Mouse (Mus musculus) hindbrain, embryonic 14.5 days (tissue): ENCODE measurements around the gene Itpr1. TPM values are rescaled to one million over a fixed set of nuclear protein-coding genes. Genes with fewer than 3 reads are reported as not detected.

Experiments
- ATAC-seq: fragments of 200-750 bp; cut with Nextera tagmentation; 2 replicates; pipeline ENCODE4 v1.8.0; 2017; ENCODE audit warnings: moderate number of reproducible peaks, mild to moderate bottlenecking, moderate TSS enrichment, moderate library complexity; ENCODE audit not compliant: low FRiP score
- DNase-seq: peaks from one replicate; pipeline ENCODE4 v3.0.0-alpha.2; 2015; ENCODE audit warnings: low spot score
- H3K27ac ChIP-seq: fragments of 300-500 bp; sonication (generic); 2 replicates; pipeline ENCODE4 v1.5.1; 2014; ENCODE audit warnings: mild to moderate bottlenecking, moderate library complexity
- H3K27me3 ChIP-seq: fragments of 300-500 bp; sonication (generic); 2 replicates; pipeline ENCODE4 v1.6.1; 2014; ENCODE audit warnings: mild to moderate bottlenecking, low read length, mixed read lengths; ENCODE audit not compliant: control insufficient read depth, insufficient read depth
- H3K36me3 ChIP-seq: fragments of 300-500 bp; sonication (generic); replicated peaks from 2 replicates; pipeline ENCODE4 v1.6.1; 2014; ENCODE audit not compliant: control insufficient read depth, insufficient read depth
- H3K4me1 ChIP-seq: fragments of 300-500 bp; sonication (generic); replicated peaks from 2 replicates; pipeline ENCODE4 v1.6.1; 2014; ENCODE audit warnings: antibody characterized with exemption, low read length, mixed read lengths; ENCODE audit not compliant: control insufficient read depth, insufficient read depth
- H3K4me2 ChIP-seq: fragments of 300-500 bp; sonication (generic); replicated peaks from 2 replicates; pipeline ENCODE4 v1.6.1; 2014; ENCODE audit warnings: mild to moderate bottlenecking, moderate library complexity
- H3K4me3 ChIP-seq: fragments of 300-500 bp; sonication (generic); replicated peaks from 2 replicates; pipeline ENCODE4 v1.5.1; 2014; ENCODE audit warnings: mild to moderate bottlenecking, low read length
- H3K9ac ChIP-seq: fragments of 300-500 bp; sonication (generic); 2 replicates; pipeline ENCODE4 v1.6.1; 2014
- H3K9me3 ChIP-seq: fragments of 300-500 bp; sonication (generic); 2 replicates; pipeline ENCODE4 v1.6.1; 2016; ENCODE audit warnings: low read length; ENCODE audit not compliant: control insufficient read depth
- WGBS: fragments of 180-500 bp; shearing (Covaris S2); extraction: QIAGEN DNeasy Blood & Tissue Kit; methylation state at CpG from one replicate; pipeline ENCODE4 v1.1.7; 2014; 5-methylcytosine and 5-hydroxymethylcytosine counted together
- polyA plus RNA-seq: library from polyadenylated mRNA; unstranded; fragments of >200 nt; fragmentation: Nextera tagmentation; extraction: Ambion mirVana; gene quantifications from 2 replicates; pipeline ENCODE4 v1.2.1, GENCODE M21; 2014

Itpr1 gene
- polyA plus RNA-seq, 1 experiment from 2014 or later = 6.5 TPM

GRCm38 (mm10) chr6:108206914-108207566 lies 5.9 kb upstream of the Itpr1 start:
- no peak overlapping the region for H3K9ac ChIP-seq
- H3K27ac ChIP-seq = no peak overlapping the region
- H3K4me3 ChIP-seq = no peak overlapping the region
- no peaks in the 10 kb centered on the region for H3K9me3 ChIP-seq
- DNase-seq = no peak
- H3K4me2 ChIP-seq = no peak overlapping the region
- WGBS = 88% methylated on average over 5 of the region's 5 CpGs
- H3K27me3 ChIP-seq = 0 out of 2 replicates have a peak, but pooled peaks cover 3% of the 10 kb centered on the region
- no peaks in the 10 kb centered on the region for H3K36me3 ChIP-seq
- H3K4me1 ChIP-seq = no peaks in the 10 kb centered on the region
- ATAC-seq = no peak

- peak overlapping the region; percentile 89 for H3K4me2 ChIP-seq
- peak overlapping the region; percentile 57 for H3K4me3 ChIP-seq
- ATAC-seq = no peak
- peaks cover 3% of the 10 kb centered on the region; the same call in 1 of the 2 replicates for H3K27me3 ChIP-seq
- WGBS = 7% methylated on average over 36 of the region's 36 CpGs
- H3K27ac ChIP-seq = no peak overlapping the region
- H3K9me3 ChIP-seq = no peaks in the 10 kb centered on the region
- peak; percentile 45 for DNase-seq
- H3K4me1 ChIP-seq = peaks cover 9% of the 10 kb centered on the region
- H3K9ac ChIP-seq = peak overlapping the region; percentile 52
- no peaks in the 10 kb centered on the region for H3K36me3 ChIP-seq
Observed at GRCm38 (mm10) chr6:108211896-108212880, 708 bp upstream of the Itpr1 start.

GRCm38 (mm10) chr6:108213481-108214293 lies 791 bp downstream of the Itpr1 start:
- H3K4me1 ChIP-seq = peaks cover 9% of the 10 kb centered on the region
- H3K9me3 ChIP-seq = no peaks in the 10 kb centered on the region
- peak overlapping the region; percentile 89 for H3K4me2 ChIP-seq
- H3K27me3 ChIP-seq = peaks cover 3% of the 10 kb centered on the region; the same call in 1 of the 2 replicates
- DNase-seq (no peak), ATAC-seq (no peak; the same call in 1 of the 2 replicates)
- no peak overlapping the region for H3K27ac ChIP-seq
- WGBS = under 1% methylated on average over 28 of the region's 29 CpGs
- peak overlapping the region; percentile 53 for H3K9ac ChIP-seq
- H3K4me3 ChIP-seq = peak overlapping the region; percentile 57
- H3K36me3 ChIP-seq = no peaks in the 10 kb centered on the region

GRCm38 (mm10) chr6:108214294-108214925 lies 1.5 kb downstream of the Itpr1 start:
- Histone ChIP-seq H3K4me1 (peaks cover 9% of the 10 kb centered on the region), H3K36me3 (no peaks in the 10 kb centered on the region), H3K4me2 (peak overlapping the region; percentile 89), H3K27ac (no peak overlapping the region), H3K27me3 (peaks cover 3% of the 10 kb centered on the region; the same call in 1 of the 2 replicates), H3K4me3 (peak overlapping the region; percentile 57), H3K9me3 (no peaks in the 10 kb centered on the region), H3K9ac (peak overlapping the region; percentile 53; the same call in 1 of the 2 replicates)
- WGBS = 12% methylated on average over 10 of the region's 10 CpGs
- ATAC-seq = no peak
- DNase-seq = no peak

GRCm38 (mm10) chr6:108216091-108216490 lies 3.2 kb downstream of the Itpr1 start:
- WGBS = 85% methylated on average over 5 of the region's 5 CpGs
- Histone ChIP-seq H3K4me2 (no peak overlapping the region), H3K36me3 (no peaks in the 10 kb centered on the region), H3K27me3 (peaks cover 3% of the 10 kb centered on the region; the same call in 1 of the 2 replicates), H3K4me1 (peaks cover 9% of the 10 kb centered on the region), H3K4me3 (no peak overlapping the region), H3K9ac (no peak overlapping the region), H3K27ac (no peak overlapping the region), H3K9me3 (no peaks in the 10 kb centered on the region)
- DNase-seq = no peak
- ATAC-seq = no peak

- DNase-seq (no peak), ATAC-seq (no peak)
- Histone ChIP-seq H3K36me3 (no peaks in the 10 kb centered on the region), H3K4me1 (peaks cover 9% of the 10 kb centered on the region), H3K9me3 (no peaks in the 10 kb centered on the region), H3K9ac (no peak overlapping the region), H3K27me3 (peaks cover under 1% of the 10 kb centered on the region; the same call in 1 of the 2 replicates), H3K4me3 (no peak overlapping the region), H3K4me2 (no peak overlapping the region), H3K27ac (no peak overlapping the region)
- WGBS = 93% methylated on average over 8 of the region's 8 CpGs
Observed at GRCm38 (mm10) chr6:108216832-108217231, 3.9 kb downstream of the Itpr1 start.

GRCm38 (mm10) chr6:108217987-108218386 lies 5.1 kb downstream of the Itpr1 start:
- DNase-seq (no peak), ATAC-seq (no peak)
- Histone ChIP-seq H3K9me3 (no peaks in the 10 kb centered on the region), H3K4me1 (peaks cover 9% of the 10 kb centered on the region), H3K9ac (no peak overlapping the region), H3K4me3 (no peak overlapping the region), H3K27me3 (no peaks in the 10 kb centered on the region; the same call in 1 of the 2 replicates), H3K4me2 (no peak overlapping the region), H3K27ac (no peak overlapping the region), H3K36me3 (no peaks in the 10 kb centered on the region)
- WGBS = 93% methylated on average over 3 of the region's 3 CpGs

- Histone ChIP-seq H3K4me3 (no peak overlapping the region), H3K27me3 (no peaks in the 10 kb centered on the region), H3K9ac (no peak overlapping the region), H3K27ac (no peak overlapping the region), H3K4me2 (no peak overlapping the region), H3K9me3 (no peaks in the 10 kb centered on the region), H3K4me1 (no peaks in the 10 kb centered on the region), H3K36me3 (no peaks in the 10 kb centered on the region)
- WGBS = 73% methylated on average over 5 of the region's 5 CpGs
- no peak for ATAC-seq
- DNase-seq = no peak
Observed at GRCm38 (mm10) chr6:108222435-108222834, 9.5 kb downstream of the Itpr1 start.
